Mouse (Mus musculus): Measurements from ENCODE around the gene Rara. TPM values are rescaled to one million over a fixed set of nuclear protein-coding genes. Genes with fewer than 3 reads are reported as not detected.

Rara gene
- total and polyA plus RNA-seq, 3 experiments = 12.1 to 13.7 TPM; not detected in 1

GRCm38 (mm10) chr11:98981997-98982772 is 54.6 kb downstream of the Rara start:
- no peak for DNase-seq (ENCODE audit: low read depth, low spot score)
- Histone ChIP-seq H3K9ac (ENCODE audit: control insufficient read depth, low read depth, low read length, poor library complexity, severe bottlenecking) (no peak overlapping the region), H3K27me3 (ENCODE audit: control insufficient read depth in 1 of 2, insufficient read depth in 2 of 2, low read length in 2 of 2) (no peaks in the 10 kb centered on the region), H3K36me3 (ENCODE audit: control insufficient read depth in 1 of 2, insufficient read depth in 2 of 2, low read length in 2 of 2) (0 out of 4 replicates have a peak, but pooled peaks cover 0 to 3% of the 10 kb centered on the region in 2 experiments), H3K4me1 (ENCODE audit: control insufficient read depth in 1 of 2, insufficient read depth in 2 of 2, low read length in 2 of 2) (peaks cover 0 to 6% of the 10 kb centered on the region in 2 experiments; a peak in 3 of 4 replicates), H3K27ac (ENCODE audit: control insufficient read depth, low read depth, low read length) (no peak overlapping the region), H3K79me2 (ENCODE audit: control insufficient read depth, insufficient read depth, low read length, poor library complexity) (no peaks in the 10 kb centered on the region), H3K4me3 (ENCODE audit: control insufficient read depth in 1 of 2, insufficient read depth in 1 of 2, low read depth in 2 of 2, low read length in 2 of 2) (no peak overlapping the region), H3K9me3 (replicated peaks; ENCODE audit: insufficient read depth, low read length) (no peaks in the 10 kb centered on the region)
- TF ChIP-seq MXI1 (IDR thresholded peaks at IDR 0.05; ENCODE audit: low read depth, low read length) (no peak), RAD21 (IDR thresholded peaks at IDR 0.05; ENCODE audit: low read depth, low read length) (no peak), GATA1 (IDR thresholded peaks at IDR 0.05; ENCODE audit: low read depth, low read length) (no peak), USF2 (IDR thresholded peaks at IDR 0.05; ENCODE audit: borderline replicate concordance in 1 of 2, insufficient read depth in 1 of 2, low read depth in 1 of 2, low read length in 2 of 2) (no peak), E2F4 (IDR thresholded peaks at IDR 0.05; ENCODE audit: borderline replicate concordance, low read depth, low read length) (no peak), POLR2AphosphoS5 (IDR thresholded peaks at IDR 0.05; ENCODE audit: borderline replicate concordance, low read depth, low read length) (no peak), NRF1 (IDR thresholded peaks at IDR 0.05; ENCODE audit: insufficient read depth, low read depth, low read length, poor library complexity, severe bottlenecking) (no peak), MEF2A (IDR thresholded peaks at IDR 0.05; ENCODE audit: extremely low read depth, insufficient replicate concordance, low read depth, low read length, poor library complexity, severe bottlenecking) (no peak), NELFE (IDR thresholded peaks at IDR 0.05; ENCODE audit: low read depth, low read length) (no peak), EP300 (IDR thresholded peaks at IDR 0.05; ENCODE audit: low read depth in 1 of 2, low read length in 2 of 2) (no peak), HCFC1 (IDR thresholded peaks at IDR 0.05; ENCODE audit: low read depth, low read length) (no peak), ETS1 (IDR thresholded peaks at IDR 0.05; ENCODE audit: low read depth, low read length) (no peak), POLR2A (IDR thresholded peaks at IDR 0.05; ENCODE audit: control insufficient read depth in 1 of 2, insufficient read depth in 1 of 2, low read depth in 1 of 2, low read length in 2 of 2, poor library complexity in 1 of 2) (no peak), POLR2AphosphoS2 (IDR thresholded peaks at IDR 0.05; ENCODE audit: low read length) (no peak), TBP (IDR thresholded peaks at IDR 0.05; ENCODE audit: low read depth, low read length) (no peak), ZNF384 (IDR thresholded peaks at IDR 0.05; ENCODE audit: low read depth, low read length) (no peak), MAFK (IDR thresholded peaks at IDR 0.05; ENCODE audit: borderline replicate concordance, low read depth, low read length) (no peak), RCOR1 (IDR thresholded peaks at IDR 0.05; ENCODE audit: low read depth, low read length) (no peak)

GRCm38 (mm10) chr11:98982773-98983133 is 55.1 kb downstream of the Rara start, which contains the start of gene Gjd3:
Gjd3 (minus strand) TSS chr11:98983016.
- H3K27ac ChIP-seq (ENCODE audit: control insufficient read depth, low read depth, low read length) = no peak within 1 kb of the TSS
- peaks cover 0 to 3% of the 10 kb centered on the region in 2 experiments; a peak in 3 of 4 replicates for H3K4me1 ChIP-seq (ENCODE audit: control insufficient read depth in 1 of 2, insufficient read depth in 2 of 2, low read length in 2 of 2)
- DNase-seq (ENCODE audit: low read depth, low spot score) = no peak
- no peaks in the 10 kb centered on the region for H3K27me3 ChIP-seq (ENCODE audit: control insufficient read depth in 1 of 2, insufficient read depth in 2 of 2, low read length in 2 of 2)
- 0 out of 4 replicates have a peak, but pooled peaks cover 0 to 3% of the 10 kb centered on the region in 2 experiments for H3K36me3 ChIP-seq (ENCODE audit: control insufficient read depth in 1 of 2, insufficient read depth in 2 of 2, low read length in 2 of 2)
- no peak for TF ChIP-seq TAL1 (IDR thresholded peaks at IDR 0.05; ENCODE audit: low read length)
- no peak for TF ChIP-seq MAZ (IDR thresholded peaks at IDR 0.05; ENCODE audit: low read depth, low read length)
- no peak for TF ChIP-seq POLR2AphosphoS5 (IDR thresholded peaks at IDR 0.05; ENCODE audit: borderline replicate concordance, low read depth, low read length)
- TF ChIP-seq MYC (IDR thresholded peaks at IDR 0.05; ENCODE audit: low read depth, low read length) = no peak
- no peak for TF ChIP-seq EP300 (IDR thresholded peaks at IDR 0.05; ENCODE audit: low read depth in 1 of 2, low read length in 2 of 2)
- no peak for TF ChIP-seq SMC3 (IDR thresholded peaks at IDR 0.05; ENCODE audit: low read depth, low read length)
- no peak for TF ChIP-seq E2F4 (IDR thresholded peaks at IDR 0.05; ENCODE audit: borderline replicate concordance, low read depth, low read length)
- TF ChIP-seq UBTF (IDR thresholded peaks at IDR 0.05; ENCODE audit: borderline replicate concordance, insufficient read depth, low read depth, low read length) = no peak
- TF ChIP-seq TCF12 (IDR thresholded peaks at IDR 0.05; ENCODE audit: low read depth, low read length) = no peak
- H3K9me3 ChIP-seq (replicated peaks; ENCODE audit: insufficient read depth, low read length) = no peaks in the 10 kb centered on the region
- no peaks in the 10 kb centered on the region for H3K79me2 ChIP-seq (ENCODE audit: control insufficient read depth, insufficient read depth, low read length, poor library complexity)
- no peak within 1 kb of the TSS for H3K9ac ChIP-seq (ENCODE audit: control insufficient read depth, low read depth, low read length, poor library complexity, severe bottlenecking)
- H3K4me3 ChIP-seq (ENCODE audit: control insufficient read depth in 1 of 2, insufficient read depth in 1 of 2, low read depth in 2 of 2, low read length in 2 of 2) = no peak within 1 kb of the TSS
